Mouse (Mus musculus) bone marrow, adult 2 months (tissue): ENCODE data around the gene Grn.

Source experiments
- CTCF ChIP-seq: fragments of 200-500 bp; IDR thresholded peaks from 2 replicates; pipeline ENCODE4 v1.5.1; 2011; ENCODE audit warnings: low read length, control low read depth; ENCODE audit not compliant: control insufficient read depth, insufficient read depth
- POLR2A ChIP-seq: fragments of 200-500 bp; IDR thresholded peaks from 2 replicates; pipeline ENCODE4 v1.6.1; 2011; ENCODE audit warnings: low read depth, mild to moderate bottlenecking, control low read depth, low read length, borderline replicate concordance; ENCODE audit not compliant: control insufficient read depth

- TF ChIP-seq CTCF: no peak
- no peak for TF ChIP-seq POLR2A
Measured at GRCm38 (mm10) chr11:102408888-102409794, 21.0 kb upstream of the Grn start.
